Mouse (Mus musculus) intestine, postnatal 0 days (tissue): ENCODE results near the gene Rffl. TPM values are rescaled to one million over a fixed set of nuclear protein-coding genes. Genes with fewer than 3 reads are reported as not detected.

Source experiments
- ATAC-seq: fragments of 200-750 bp; cut with Nextera tagmentation; 2 replicates; pipeline ENCODE4 v1.8.0; 2017; ENCODE audit warnings: mild to moderate bottlenecking, moderate TSS enrichment, moderate library complexity
- H3K27ac ChIP-seq: fragments of 300-500 bp; sonication (generic); 2 replicates; pipeline ENCODE4 v1.5.1; 2014; ENCODE audit warnings: mild to moderate bottlenecking, low read depth, low read length, moderate library complexity
- H3K27me3 ChIP-seq: fragments of 300-500 bp; sonication (generic); replicated peaks from 2 replicates; pipeline ENCODE4 v1.6.1; 2014; ENCODE audit warnings: low read length, mixed read lengths; ENCODE audit not compliant: control insufficient read depth, insufficient read depth
- H3K36me3 ChIP-seq: fragments of 300-500 bp; sonication (generic); 2 replicates; pipeline ENCODE4 v1.6.1; 2014; ENCODE audit warnings: mild to moderate bottlenecking, moderate library complexity; ENCODE audit not compliant: control insufficient read depth, insufficient read depth
- H3K4me1 ChIP-seq: fragments of 300-500 bp; sonication (generic); replicated peaks from 2 replicates; pipeline ENCODE4 v1.6.1; 2014; ENCODE audit warnings: antibody characterized with exemption, low read length, mixed read lengths; ENCODE audit not compliant: control insufficient read depth, insufficient read depth
- H3K4me2 ChIP-seq: fragments of 300-500 bp; sonication (generic); replicated peaks from 2 replicates; pipeline ENCODE4 v1.6.1; 2014; ENCODE audit warnings: low read depth, mild to moderate bottlenecking, moderate library complexity
- H3K4me3 ChIP-seq: fragments of 300-500 bp; sonication (generic); 2 replicates; pipeline ENCODE4 v1.5.1; 2014; ENCODE audit warnings: low read depth, low read length
- H3K9ac ChIP-seq: fragments of 300-500 bp; sonication (generic); 2 replicates; pipeline ENCODE4 v1.6.1; 2014; ENCODE audit warnings: mild to moderate bottlenecking, low read depth, low read length
- H3K9me3 ChIP-seq: fragments of 300-500 bp; sonication (generic); 2 replicates; pipeline ENCODE4 v1.6.1; 2016; ENCODE audit warnings: mixed run types; ENCODE audit not compliant: control insufficient read depth
- CTCF ChIP-seq: sonication (generic); IDR thresholded peaks from 2 replicates; pipeline ENCODE4 v1.5.1; 2016; ENCODE audit warnings: low read depth, mild to moderate bottlenecking, control low read depth, antibody characterized with exemption, moderate library complexity
- WGBS: fragments of 180-500 bp; shearing (Covaris S2); extraction: QIAGEN DNeasy Blood & Tissue Kit; methylation state at CpG from one replicate; pipeline ENCODE4 v1.1.7; 2014; 5-methylcytosine and 5-hydroxymethylcytosine counted together
- polyA plus RNA-seq: library from polyadenylated mRNA; unstranded; fragments of >200 nt; fragmentation: Nextera tagmentation; extraction: Ambion mirVana; gene quantifications from 2 replicates; pipeline ENCODE4 v1.2.1, GENCODE M21; 2015

Gene Rffl
- polyA plus RNA-seq, 1 experiment from 2014 or later, result 9.7 TPM

GRCm38 (mm10) chr11:82806656-82807055, 64.4 kb downstream of the Rffl start:
- Histone ChIP-seq H3K9ac (no peak overlapping the region), H3K4me2 (no peak overlapping the region), H3K27me3 (no peaks in the 10 kb centered on the region), H3K4me3 (no peak overlapping the region), H3K36me3 (peaks cover 59% of the 10 kb centered on the region), H3K27ac (no peak overlapping the region), H3K4me1 (no peaks in the 10 kb centered on the region), H3K9me3 (no peaks in the 10 kb centered on the region)
- TF ChIP-seq CTCF, result no peak
- WGBS, result 64% methylated on average over 3 of the region's 3 CpGs
- no peak for ATAC-seq

GRCm38 (mm10) chr11:82783453-82783852, 87.6 kb downstream of the Rffl start:
- Histone ChIP-seq H3K4me1 (no peaks in the 10 kb centered on the region), H3K9ac (no peak overlapping the region), H3K27ac (no peak overlapping the region), H3K27me3 (no peaks in the 10 kb centered on the region), H3K36me3 (peaks cover 28% of the 10 kb centered on the region), H3K4me2 (no peak overlapping the region), H3K4me3 (no peak overlapping the region), H3K9me3 (no peaks in the 10 kb centered on the region)
- no peak for TF ChIP-seq CTCF
- 84% methylated on average over 11 of the region's 11 CpGs for WGBS
- ATAC-seq, result no peak

- 36% methylated on average over 6 of the region's 6 CpGs for WGBS
- Histone ChIP-seq H3K4me2 (peak overlapping the region; percentile 66), H3K9me3 (no peaks in the 10 kb centered on the region), H3K4me3 (peak overlapping the region; percentile 95), H3K36me3 (peaks cover 16% of the 10 kb centered on the region; the same call in 1 of the 2 replicates), H3K9ac (peak overlapping the region; percentile 95), H3K4me1 (no peaks in the 10 kb centered on the region), H3K27me3 (no peaks in the 10 kb centered on the region), H3K27ac (no peak overlapping the region)
- ATAC-seq, result no peak
- TF ChIP-seq CTCF, result no peak
Observed at GRCm38 (mm10) chr11:82782197-82782596, 88.8 kb downstream of the Rffl start.

- Histone ChIP-seq H3K4me3 (peak within 1 kb of the TSS; percentile 95), H3K36me3 (peaks cover 15% of the 10 kb centered on the region; the same call in 1 of the 2 replicates), H3K4me2 (peak within 1 kb of the TSS; percentile 66), H3K27me3 (no peaks in the 10 kb centered on the region), H3K9me3 (no peaks in the 10 kb centered on the region), H3K9ac (peak within 1 kb of the TSS; percentile 95), H3K27ac (peak within 1 kb of the TSS; percentile 94), H3K4me1 (no peaks in the 10 kb centered on the region)
- peak; percentile 27; the same call in 1 of the 2 replicates for TF ChIP-seq CTCF
- whole genome bisulfite sequencing, result under 1% methylated on average over 65 of the region's 90 CpGs
- peak; percentile 91 for ATAC-seq
Observed at GRCm38 (mm10) chr11:82780983-82781903, 89.8 kb downstream of the Rffl start, which contains the start of gene Lig3. Gene Lig3, plus strand, starts transcription at chr11:82781108.

GRCm38 (mm10) chr11:82780134-82780533, 90.9 kb downstream of the Rffl start:
- Histone ChIP-seq H3K9me3 (no peaks in the 10 kb centered on the region), H3K9ac (peak overlapping the region; percentile 95), H3K4me2 (peak overlapping the region; percentile 66), H3K27ac (no peak overlapping the region; the same call in 1 of the 2 replicates), H3K4me3 (peak overlapping the region; percentile 95), H3K36me3 (peaks cover 11% of the 10 kb centered on the region; the same call in 1 of the 2 replicates), H3K4me1 (no peaks in the 10 kb centered on the region), H3K27me3 (no peaks in the 10 kb centered on the region)
- no peak for TF ChIP-seq CTCF
- ATAC-seq, result no peak
- 31% methylated on average over 5 of the region's 5 CpGs for WGBS

GRCm38 (mm10) chr11:82764438-82764924, 106.5 kb downstream of the Rffl start:
- H3K36me3 ChIP-seq, result no peaks in the 10 kb centered on the region; the same call in 1 of the 2 replicates
- H3K9ac ChIP-seq, result peak overlapping the region; percentile 91
- H3K27ac ChIP-seq, result peak overlapping the region; percentile 94
- H3K27me3 ChIP-seq, result no peaks in the 10 kb centered on the region
- TF ChIP-seq CTCF, result no peak
- 2% methylated on average over 28 of the region's 28 CpGs for WGBS
- peak overlapping the region; percentile 94 for H3K4me3 ChIP-seq
- H3K4me2 ChIP-seq, result peak overlapping the region; percentile 75
- H3K9me3 ChIP-seq, result no peaks in the 10 kb centered on the region
- ATAC-seq, result peak; percentile 63
- peaks cover 10% of the 10 kb centered on the region for H3K4me1 ChIP-seq
